Mouse (Mus musculus) E14TG2a.4 (cell line): ENCODE data around the gene Rps6kb2.

Source experiments
- CTCF ChIP-seq: conservative IDR thresholded peaks from 2 replicates; pipeline ENCODE4 v1.5.1; 2014; ENCODE audit warnings: low read length
- NANOG ChIP-seq: IDR thresholded peaks from 2 replicates; pipeline ENCODE4 v1.6.1; 2014; ENCODE audit warnings: borderline replicate concordance, low read length, mixed read lengths
- POU5F1 ChIP-seq: IDR thresholded peaks from 2 replicates; pipeline ENCODE4 v1.6.1; 2014; ENCODE audit warnings: low read length, borderline replicate concordance

DNA sequence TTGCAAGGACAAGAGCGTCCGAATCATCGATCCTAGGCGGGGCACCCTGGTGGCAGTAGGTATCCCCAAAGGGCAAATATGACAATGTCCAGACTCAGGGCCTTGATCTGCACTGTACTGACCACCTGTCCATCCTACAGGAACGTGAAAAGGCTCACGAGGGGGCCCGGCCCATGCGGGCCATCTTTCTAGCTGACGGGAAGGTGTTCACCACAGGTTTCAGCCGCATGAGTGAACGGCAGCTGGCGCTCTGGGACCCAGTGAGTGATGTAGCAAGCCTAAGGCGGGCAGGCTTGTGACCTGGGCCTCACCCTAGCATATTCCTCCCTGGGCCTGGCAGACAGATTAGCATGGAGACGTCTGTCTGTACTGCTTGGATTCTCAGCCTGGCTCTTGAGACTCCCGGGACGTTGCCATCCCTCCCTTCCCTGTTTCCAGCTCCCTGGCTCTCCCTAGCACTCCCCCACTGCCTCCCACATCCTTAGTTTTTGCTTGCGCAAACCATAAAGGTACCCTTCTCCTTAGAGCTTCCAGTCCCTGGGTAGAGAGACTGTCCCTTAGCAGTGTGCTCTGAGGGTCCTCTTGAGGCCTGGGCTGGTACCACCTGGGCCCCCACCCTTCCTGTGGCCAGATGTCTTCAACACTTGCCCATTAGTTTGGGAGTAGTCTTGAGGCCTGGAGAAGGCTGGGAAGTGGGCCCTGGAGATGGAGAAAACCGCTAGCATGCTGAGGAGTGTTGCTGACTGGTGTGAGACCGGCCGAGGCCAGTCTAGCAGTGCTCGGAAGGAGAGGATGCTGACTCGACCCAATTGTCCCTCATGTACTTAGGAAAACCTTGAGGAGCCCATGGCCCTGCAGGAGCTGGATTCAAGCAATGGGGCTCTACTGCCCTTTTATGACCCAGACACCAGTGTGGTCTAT is 12.3 kb downstream of the Rps6kb2 start:
- TF ChIP-seq CTCF (no peak), POU5F1 (no peak), NANOG (no peak)
